Mouse (Mus musculus) adrenal gland, postnatal 14 days (tissue): ENCODE measurements around the gene Asb14. TPM values are rescaled to one million over a fixed set of nuclear protein-coding genes. Genes with fewer than 3 reads are reported as not detected.
"Not testable (repeated sequence)": the region's sequence is repeated elsewhere in the genome, so short reads cannot be mapped to it uniquely, and the experiment has no call there.

Source experiments
- DNase-seq: peaks from one replicate; pipeline ENCODE4 v3.0.0; 2021; ENCODE audit warnings: mixed read lengths
- long read RNA-seq, 2 experiments: library from polyadenylated mRNA; stranded (forward); transcript quantifications; one replicate each; pipeline ENCODE4 v2.0.0; 2021
- total RNA-seq: library from RNA; stranded (reverse); gene quantifications from 2 replicates; pipeline ENCODE4 v1.2.3, GENCODE M21; 2021

Asb14 gene
- total RNA-seq, result not detected in 2 replicates
- long read RNA-seq, experiment 1, result 0 reads
- long read RNA-seq, experiment 2, result 0 reads

DNA sequence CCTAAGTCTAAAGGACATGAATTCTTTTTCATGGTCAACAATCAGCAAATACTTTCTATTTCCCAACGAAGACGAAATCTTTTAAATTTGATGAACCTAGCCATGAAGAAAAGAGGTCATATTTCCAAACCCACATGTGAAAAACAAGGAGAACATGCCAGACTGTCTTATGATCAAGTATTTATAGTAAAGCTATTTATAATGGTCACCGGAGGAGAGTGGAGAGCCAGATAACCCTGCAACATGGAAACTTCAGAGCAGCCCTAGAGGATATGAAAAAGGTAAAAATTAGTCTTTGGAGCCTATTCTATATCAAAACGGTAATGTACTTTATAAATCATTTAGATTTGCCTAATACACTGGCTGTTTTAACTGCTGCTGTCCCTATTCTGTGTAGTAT, at the start of gene Asb14:
Gene Asb14, plus strand, starts transcription at position 166 of the 400 bp plus-strand sequence.
- no peak for DNase-seq

DNA sequence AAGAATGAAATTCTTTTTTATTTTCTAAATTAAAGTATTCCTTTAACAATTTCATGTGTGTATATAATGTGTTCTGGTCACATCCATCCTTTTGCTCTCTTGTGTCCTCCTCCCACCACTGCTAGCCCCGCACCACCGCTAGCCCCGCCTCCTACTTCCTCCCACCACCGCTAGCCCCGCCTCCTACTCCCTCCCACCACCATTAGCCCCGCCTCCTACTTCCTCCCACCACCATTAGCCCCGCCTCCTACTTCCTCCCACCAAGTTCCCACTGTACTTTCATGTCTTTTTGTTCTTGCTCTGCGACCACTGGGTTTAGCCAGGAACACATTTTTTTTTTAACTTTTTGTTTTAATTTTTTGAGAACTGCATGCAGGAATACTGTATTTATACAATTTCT, 41.3 kb upstream of the Asb14 start:
- DNase-seq, result no peak

DNA sequence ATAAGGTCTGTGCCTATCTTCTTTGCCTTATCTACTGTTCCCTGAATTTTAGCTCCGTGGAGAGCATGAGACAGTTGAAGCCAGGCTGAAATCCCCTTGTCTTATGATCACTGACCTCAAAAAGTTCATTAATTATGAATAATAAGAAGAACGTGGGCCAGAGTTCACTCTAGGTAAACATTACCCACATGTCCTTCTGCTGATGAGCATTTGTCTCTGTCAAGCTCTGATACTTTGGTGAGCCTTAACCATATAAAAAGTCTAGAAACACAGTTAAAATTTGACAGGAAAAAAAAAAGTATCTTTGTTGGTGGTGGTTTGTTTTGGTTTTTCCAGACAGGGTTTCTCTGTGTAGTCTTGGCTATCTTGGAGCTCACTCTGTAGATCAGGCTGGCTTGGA, 40.3 kb upstream of the Asb14 start:
- DNase-seq, result no peak

DNA sequence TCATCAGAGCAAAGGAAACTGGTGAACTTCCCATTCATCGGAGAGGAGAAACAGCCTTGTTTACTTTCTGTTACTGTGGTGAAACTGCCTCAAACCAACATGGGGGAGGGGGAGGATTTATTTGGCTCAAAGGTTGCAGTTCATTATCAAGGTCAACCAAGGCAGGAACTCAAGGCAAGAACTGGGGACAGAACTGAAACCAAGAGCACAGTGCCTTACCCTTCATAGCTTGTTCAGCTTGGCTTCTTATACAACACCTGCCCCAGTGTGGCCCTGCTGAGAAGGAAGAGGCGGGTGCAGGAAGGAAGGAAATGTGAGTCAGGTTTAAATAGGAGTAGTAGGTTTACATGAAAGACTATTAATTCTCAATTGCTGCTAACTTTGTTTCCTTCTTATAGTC, 36.0 kb upstream of the Asb14 start:
- peak; percentile 21 for DNase-seq

DNA sequence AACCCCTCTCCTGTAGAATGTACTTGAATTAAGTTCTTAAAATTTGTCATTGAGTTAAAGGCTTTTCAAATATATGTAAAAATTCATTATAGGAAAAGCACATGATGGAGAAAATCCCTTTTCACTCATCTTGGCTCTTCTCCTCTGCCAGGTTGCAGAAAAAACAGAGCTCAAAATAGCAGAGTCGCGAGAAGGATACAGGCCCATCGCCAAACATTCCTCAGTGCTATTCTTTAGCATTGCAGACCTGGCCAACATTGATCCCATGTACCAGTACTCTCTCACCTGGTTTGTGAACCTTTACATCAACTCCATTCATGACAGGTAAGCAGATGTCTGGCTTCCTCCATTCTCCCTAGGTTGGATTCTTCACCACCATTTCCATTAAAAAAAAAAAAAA, 35.3 kb upstream of the Asb14 start:
- no peak for DNase-seq

DNA sequence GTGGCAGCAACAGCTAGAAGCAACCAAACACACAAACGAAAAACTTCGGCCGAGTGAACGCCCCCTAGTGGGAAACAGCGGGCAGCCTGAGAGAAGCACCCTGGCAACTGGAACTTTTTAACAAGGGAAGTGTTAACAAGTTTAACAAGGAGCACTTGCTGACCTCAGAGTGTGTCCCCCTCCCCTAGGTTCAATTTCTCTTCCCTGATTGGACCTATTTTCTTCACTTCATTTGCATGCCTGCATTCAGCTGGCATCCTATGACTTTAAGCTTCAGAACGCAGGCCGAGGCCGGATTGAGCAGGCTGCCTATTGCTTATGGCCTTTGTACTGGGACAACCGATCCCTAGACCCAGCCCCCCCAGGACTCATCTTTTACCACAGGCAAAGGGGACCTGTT, 27.0 kb upstream of the Asb14 start:
- no peak for DNase-seq

DNA sequence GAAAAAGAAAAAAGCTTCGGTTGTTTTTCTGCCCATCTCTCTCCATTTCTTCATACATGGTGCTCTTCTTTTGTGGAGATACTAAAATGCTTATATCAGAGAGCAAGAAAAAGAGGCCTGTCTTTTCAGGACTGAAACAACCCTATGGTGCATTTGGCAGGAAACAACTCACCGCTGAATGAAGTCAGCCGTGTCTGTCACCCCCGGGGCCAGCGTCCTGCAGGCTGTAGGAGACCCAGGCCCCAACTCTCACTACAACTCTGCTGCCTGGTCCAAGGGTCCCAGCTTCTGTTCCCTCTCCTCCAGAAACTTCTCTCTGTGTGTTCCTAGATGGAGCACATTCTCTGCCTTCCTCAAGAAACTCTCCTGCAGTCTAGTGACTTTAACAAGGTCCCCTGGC, 26.1 kb upstream of the Asb14 start:
- no peak for DNase-seq

DNA sequence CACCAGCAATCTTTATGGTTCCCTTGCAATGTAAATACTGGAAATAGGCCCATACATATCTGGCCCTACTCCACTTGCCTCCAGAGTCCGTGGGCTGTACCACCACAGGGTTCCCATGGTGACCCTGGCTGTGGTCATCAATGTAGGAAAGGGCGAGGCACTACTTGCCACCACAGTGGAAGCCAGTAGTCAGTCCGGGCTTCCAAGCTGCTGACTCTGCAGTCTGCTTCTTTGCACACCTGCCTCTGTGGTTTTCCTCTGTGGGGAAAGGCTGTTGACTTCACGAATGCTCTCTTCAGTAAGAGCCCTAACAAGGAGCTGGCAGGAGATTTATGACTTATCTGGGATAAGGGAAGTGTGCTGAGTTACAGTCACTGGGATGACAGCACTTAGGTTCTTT, 15.6 kb upstream of the Asb14 start:
- DNase-seq, result no peak

DNA sequence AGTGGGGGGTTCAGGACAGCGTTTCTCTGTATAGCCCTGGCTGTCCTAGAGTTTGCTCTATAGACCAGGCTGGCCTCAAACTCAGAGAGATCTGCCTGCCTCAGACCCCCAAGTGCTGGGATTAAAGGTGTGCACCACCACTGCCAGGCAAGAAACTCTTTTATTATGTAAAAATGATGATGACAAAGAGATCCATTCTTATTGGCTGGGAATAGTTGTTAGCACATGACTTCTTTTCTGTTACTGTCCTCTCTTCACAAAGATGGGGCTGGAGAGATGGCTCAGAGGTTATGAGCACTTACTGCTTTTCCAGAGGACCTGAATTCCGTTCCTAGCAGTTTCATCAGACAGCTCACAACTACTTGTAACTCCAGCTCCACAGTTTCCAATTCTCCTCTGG, 14.4 kb upstream of the Asb14 start:
- DNase-seq, result no peak

DNA sequence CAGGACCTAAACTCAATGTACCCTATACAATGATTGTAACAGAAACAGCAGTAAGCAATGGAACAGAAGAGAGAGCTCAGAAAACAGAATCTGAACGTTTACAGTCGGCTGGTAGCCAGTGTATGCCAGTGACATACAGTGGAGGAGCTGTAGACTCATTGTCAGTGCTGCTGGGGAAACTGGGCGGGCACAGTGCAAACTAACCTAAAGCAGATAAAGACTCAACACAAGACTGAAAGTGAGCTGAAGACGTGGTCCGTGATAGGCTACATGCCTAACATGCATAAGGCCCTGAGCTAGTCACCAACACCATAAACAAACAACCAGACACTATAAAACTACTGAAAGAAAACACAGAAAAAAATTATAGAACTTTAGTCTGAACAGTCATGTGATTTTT, 12.7 kb upstream of the Asb14 start:
- no peak for DNase-seq

DNA sequence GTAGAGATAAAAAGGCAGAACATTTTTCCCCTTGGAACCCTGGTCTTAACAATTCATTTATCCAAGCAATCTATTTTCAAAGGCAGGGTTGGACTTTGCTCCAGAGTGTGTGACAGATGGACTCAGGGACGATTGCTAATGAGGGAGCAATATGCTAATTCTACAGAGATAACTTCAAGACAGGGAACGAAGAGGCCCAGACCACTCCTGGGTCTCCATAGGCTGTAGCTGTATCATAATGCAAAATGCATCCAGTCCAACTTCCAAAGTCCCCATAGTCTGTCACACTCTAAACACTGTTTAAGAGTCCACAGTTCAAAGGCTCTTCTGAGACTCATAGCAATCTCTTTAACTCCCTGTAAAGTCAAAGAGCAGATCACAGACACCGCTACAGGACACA, 7.1 kb upstream of the Asb14 start:
- DNase-seq, result no peak

DNA sequence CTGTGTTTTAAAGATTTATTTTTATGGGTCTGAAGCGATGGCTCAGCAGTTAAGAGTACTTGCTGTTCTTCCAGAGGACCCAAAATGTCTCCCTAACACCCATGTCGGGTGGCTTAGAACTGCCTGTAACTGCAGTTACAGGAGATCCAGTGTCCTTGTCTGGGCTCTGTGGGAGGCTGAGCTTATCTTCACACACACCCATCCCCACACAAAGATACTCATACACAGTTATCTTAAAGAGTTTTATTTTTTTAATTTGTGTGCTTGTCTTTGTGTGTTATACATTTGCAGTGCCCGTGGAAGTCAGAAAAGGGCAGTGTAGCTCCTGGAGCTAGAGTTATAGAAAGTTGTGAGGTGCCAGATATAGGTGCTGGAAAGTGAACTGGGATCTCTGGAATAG, 3.6 kb upstream of the Asb14 start:
- no peak for DNase-seq

DNA sequence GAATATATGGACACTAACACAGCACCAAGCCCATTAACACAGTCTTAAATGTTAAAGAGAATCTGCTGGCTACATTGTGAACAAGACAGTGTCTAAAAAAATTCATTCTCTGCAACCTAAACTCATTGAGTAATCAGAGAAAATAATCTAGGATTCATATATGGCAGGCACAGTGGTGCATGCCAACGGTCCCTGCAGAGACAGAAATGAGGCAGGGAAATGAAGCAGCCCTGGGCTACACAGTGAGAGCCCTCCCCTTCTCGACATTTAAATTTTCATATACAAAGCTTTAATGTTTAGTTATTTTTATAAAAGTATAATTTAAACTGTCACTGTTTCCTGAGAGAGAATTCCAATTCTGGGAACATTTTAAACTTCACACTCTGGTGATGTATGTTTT, 5.1 kb downstream of the Asb14 start:
- DNase-seq, result no peak

DNA sequence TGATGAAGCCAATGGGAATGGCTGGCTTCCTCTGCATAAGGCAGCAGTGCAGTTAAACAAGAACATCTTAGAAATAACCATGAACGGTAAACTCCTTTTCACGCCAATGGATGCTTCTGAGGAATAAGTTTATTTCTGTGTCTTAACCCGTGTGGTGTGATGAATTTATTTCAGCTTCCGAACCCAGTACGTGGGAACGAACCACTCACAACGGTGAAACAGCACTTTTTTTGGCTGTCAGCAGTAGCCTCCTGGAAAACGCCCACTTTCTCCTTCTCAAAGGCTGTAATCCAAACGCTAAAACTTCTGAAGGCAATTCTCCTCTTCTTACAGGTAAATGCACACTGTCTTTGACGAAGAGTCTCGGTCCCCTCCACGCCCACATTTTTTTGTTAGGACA, 6.5 kb downstream of the Asb14 start:
- no peak for DNase-seq

DNA sequence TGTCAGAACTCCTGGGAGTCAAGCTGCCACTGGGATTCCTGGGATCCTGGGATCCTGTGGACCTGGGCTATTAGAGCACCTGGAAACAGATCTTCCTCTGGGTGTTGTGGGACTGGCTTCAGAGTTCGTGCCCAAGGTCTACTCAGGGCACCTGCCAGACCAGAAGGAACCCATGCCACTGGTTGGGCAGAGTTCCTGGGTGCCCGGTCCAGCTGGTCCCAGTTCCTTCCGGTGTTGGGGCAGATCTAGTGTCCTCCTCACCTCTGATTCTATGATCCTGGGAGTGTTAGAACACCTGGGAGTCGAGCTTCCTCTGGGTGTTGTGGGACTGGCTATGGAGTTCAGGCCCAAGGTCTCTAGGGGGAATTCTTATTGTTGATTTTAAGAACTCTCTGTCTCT, 13.0 kb downstream of the Asb14 start:
- DNase-seq, result no peak

DNA sequence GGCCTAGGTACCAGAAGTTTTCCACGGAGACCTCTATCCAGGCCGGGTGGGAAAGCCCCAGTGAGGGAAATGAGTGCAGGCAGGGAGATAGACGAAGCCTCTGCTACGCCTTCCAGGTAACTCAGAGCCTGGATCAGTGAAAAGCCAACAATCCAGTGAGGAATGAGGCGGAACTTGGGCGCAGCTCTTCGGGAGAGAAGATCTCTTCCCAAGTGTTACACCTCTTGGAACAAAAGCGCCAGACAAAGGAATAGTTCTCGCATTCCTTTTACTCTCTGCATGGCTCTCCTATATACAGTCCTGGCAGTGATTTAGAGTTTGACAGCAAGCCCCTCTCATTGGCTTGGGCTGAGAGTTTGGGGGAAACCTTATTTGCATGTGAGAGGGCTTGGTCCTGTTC, 16.1 kb downstream of the Asb14 start:
- DNase-seq, result not testable (repeated sequence)

DNA sequence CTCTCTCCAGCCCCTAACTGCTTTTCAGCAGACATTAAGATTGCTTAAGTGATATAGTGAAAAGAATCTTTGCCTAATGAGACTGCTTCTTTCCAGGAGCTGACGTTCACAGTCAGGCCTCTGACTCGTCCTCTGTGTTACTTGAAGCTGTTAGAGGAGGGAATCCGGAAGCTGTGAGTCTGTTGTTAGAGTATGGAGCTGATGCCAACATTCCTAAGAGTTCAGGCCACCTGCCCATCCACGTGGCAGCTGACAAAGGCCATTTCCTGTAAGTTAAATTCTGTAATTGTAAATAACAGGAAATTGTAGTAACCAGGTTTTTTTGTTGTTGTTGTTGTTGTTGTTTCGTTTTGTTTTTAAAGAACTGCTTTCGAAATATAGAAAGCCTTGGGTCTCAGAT, 16.8 kb downstream of the Asb14 start:
- peak; percentile 10 for DNase-seq

DNA sequence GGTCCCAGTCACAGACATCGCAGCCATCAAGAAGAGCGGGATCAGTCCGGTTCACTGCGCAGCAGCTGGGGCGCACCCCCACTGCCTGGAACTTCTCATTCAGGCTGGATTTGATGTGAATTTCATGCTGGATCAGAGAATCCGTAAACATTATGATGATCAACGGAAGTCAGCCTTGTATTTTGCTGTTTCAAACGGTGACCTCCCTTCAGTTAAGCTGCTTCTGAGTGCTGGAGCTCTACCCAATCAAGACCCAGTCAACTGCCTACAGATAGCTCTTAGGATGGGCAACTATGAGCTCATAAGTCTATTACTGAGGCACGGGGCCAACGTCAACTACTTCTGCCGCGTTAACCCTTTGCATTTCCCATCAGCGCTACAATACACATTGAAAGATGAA, 17.5 kb downstream of the Asb14 start:
- DNase-seq, result no peak

DNA sequence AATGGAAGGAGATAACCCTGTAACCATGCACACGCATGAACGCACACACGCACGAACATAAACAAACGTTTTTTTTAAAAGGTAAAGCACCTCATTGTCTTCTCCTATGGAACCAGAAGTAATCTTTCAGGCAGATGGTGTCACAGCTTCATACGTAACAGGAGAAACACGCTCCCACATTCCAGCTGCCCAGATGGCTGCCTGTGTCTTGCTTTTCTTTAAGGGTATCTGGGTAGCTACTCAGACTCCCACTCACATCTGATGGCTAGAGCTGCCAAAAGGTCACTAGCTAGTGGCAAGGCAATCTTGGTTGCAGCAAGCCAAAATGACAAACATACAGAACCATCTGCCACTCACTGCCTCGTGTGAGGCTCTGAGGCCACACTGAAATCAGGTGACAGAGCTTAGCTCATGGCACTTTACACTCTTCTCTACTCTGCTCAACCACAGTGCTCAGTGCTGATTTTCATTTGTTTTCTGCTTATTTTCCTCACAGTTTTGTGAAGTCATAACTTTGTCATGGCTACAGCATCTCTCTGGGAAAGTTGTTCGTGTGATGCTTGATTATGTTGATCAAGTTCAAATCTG, 19.4 kb downstream of the Asb14 start:
- DNase-seq, result no peak

DNA sequence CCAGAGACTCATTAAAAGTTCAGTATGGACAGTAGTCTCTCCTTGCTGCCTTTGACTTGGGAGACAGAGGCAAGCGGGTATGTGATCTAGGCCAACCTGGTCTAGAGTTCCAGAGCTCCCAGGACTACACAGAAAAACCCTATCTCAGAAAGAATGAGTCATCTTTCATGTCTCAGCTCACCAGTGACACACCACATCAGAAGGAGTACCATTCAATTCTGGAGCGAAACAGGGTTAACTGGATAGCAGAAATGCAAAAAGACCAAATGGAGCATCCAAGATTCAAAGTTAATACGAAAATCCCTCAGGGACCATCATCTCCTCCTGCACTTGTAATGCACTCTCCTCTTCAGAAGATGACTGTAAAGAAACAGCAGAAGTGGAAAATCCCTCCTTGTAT, 25.0 kb downstream of the Asb14 start:
- no peak for DNase-seq

DNA sequence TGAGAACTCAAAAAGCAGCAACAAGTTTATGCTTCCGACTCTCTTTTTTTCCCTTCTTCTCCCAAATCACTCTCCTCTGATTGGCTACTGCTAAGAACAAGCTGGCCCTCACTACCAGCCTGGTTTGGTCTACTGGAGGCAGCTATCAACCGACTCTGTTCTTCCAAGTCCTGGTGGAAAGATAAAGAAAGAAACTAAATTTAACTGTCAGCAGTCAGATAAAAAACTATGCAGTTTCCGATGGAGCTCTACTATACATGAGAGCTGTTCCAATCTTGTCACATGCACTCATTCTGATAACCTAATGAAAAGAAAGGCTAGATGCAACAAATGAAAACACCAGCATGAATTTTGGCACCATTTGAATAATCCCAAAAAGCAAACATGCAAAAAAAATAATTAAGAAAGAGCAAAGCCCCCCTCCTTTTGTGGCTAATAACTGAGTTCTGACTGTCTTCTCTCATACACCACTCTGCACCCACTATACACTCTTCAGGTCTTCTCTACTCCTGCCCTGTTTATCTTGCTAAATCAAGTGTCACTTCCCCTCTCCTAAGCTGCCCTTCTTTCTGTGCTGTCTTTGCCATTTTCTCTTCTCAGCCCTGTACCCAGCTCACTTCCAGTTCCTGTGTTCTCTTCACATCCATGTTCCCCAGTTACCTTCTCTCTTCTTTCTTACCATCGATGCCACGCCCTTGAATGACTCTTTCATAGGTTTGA, 29.5 kb downstream of the Asb14 start:
- DNase-seq, result no peak

DNA sequence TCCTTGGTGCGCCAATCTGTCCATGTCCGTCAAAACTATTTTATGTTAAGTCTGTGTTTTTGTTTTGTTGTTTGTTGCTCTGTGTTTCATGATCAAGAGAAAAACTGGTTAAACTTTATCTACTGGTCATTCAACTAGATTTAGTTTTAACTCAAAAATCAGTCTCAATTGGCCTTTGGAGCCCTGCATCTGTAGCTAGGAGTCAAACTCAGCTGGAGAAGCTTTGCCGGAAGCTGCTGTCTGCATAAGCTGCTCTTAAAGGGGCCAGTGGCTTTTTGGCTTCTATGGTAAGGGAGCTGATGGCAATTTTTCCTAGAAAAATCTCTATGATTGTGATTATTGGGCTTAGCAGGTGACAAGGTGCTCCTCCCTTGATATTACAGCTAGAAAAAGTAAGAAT, 40.5 kb downstream of the Asb14 start:
- no peak for DNase-seq

DNA sequence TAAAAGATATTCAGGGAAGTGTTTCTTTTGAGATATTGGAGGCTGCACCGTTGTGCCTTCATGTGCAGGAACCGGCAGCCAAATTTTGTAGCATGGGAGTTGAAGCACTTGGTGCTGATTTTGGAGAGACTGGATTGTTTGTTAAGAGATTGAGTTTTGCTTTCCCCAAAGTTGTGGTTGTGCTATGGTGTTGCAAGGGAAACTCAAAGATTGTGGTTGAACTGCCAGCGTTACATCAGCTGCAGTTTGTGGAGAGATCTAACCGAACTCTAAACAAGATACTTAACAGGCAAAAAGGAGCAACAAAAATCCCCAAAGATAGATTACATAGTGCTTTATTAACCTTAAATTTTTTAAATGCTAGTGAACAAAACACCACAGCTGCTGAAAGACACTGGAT, 41.2 kb downstream of the Asb14 start:
- no peak for DNase-seq

DNA sequence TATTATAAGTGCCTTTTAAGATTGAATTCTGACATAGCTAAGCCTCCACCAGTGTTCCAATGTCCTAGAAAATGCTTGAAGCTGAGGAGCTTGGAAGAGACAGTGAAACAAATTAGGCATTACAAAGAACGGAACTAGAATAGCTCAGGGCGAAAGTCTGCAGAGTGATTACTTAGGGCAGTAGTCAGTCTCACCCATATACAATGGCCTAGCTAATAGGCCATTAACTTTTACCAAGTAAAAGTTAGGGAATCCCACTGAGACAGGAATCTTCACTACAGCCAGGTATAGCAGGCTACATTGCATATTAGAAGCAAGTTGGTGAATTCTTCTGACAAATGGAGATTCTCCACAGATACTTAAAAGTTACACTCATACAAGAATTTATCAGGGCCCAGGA, 61.8 kb downstream of the Asb14 start:
- DNase-seq, result not testable (repeated sequence)

DNA sequence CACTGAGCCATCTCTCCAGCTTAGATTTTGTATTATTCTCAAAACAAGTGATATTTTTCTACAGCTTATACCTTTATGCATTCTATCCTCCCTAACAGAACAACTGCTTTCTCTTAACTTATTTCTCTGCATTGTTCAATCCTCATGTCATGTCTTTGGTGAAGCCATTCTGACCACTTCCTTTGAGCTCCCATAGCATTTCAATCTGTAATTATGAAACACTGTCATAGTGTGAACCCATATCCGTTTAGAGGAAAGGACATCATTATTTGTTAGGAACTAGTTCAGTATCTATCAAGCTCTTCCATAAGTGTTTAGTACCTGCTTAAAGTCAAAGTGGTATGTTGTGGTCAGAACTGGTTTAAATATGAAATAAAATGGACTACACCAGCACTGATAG, 66.2 kb downstream of the Asb14 start:
- no peak for DNase-seq
